Mouse (Mus musculus): ENCODE data around the gene Fyb.

Gene Fyb

GRCm38 (mm10) chr15:6658081-6658480 lies 135.4 kb downstream of the Fyb start:
- DNase-seq (ENCODE audit: low spot score in 2 of 2) = no peak

GRCm38 (mm10) chr15:6661951-6662350 lies 139.3 kb downstream of the Fyb start:
- no peak for DNase-seq (ENCODE audit: low spot score in 2 of 2)

GRCm38 (mm10) chr15:6663991-6664390 lies 141.3 kb downstream of the Fyb start:
- DNase-seq (ENCODE audit: low spot score in 2 of 2) = no peak

- DNase-seq (ENCODE audit: low spot score in 2 of 2) = no peak
Measured at GRCm38 (mm10) chr15:6666072-6666471, 143.4 kb downstream of the Fyb start.

- DNase-seq (ENCODE audit: low spot score in 2 of 2) = no peak
Measured at GRCm38 (mm10) chr15:6668793-6669437, 146.3 kb downstream of the Fyb start.

GRCm38 (mm10) chr15:6678479-6678878 lies 155.8 kb downstream of the Fyb start:
- no peak for DNase-seq (ENCODE audit: low spot score in 2 of 2)

GRCm38 (mm10) chr15:6702164-6702563 lies 179.5 kb downstream of the Fyb start:
- DNase-seq (ENCODE audit: low spot score in 2 of 2) = no peak

GRCm38 (mm10) chr15:6705351-6705901 lies 182.8 kb downstream of the Fyb start:
- DNase-seq (ENCODE audit: low spot score in 2 of 2) = no peak

GRCm38 (mm10) chr15:6707551-6707935 lies 184.9 kb downstream of the Fyb start:
- peak; percentile 41 to 58 for DNase-seq (ENCODE audit: low spot score in 2 of 2)

GRCm38 (mm10) chr15:6707936-6708525 lies 185.4 kb downstream of the Fyb start, which contains the start of gene Rictor:
Rictor (plus strand) TSS chr15:6708379.
- DNase-seq (ENCODE audit: low spot score in 2 of 2) = peak; percentile 32 to 79

- DNase-seq (ENCODE audit: low spot score in 2 of 2) = peak; percentile 28 to 40
Measured at GRCm38 (mm10) chr15:6708526-6709441, 186.1 kb downstream of the Fyb start.

- DNase-seq (ENCODE audit: low spot score in 2 of 2) = no peak
Measured at GRCm38 (mm10) chr15:6709618-6710017, 187.0 kb downstream of the Fyb start.

- no peak for DNase-seq (ENCODE audit: low spot score in 2 of 2)
Measured at GRCm38 (mm10) chr15:6710341-6710740, 187.7 kb downstream of the Fyb start.

- no peak for DNase-seq (ENCODE audit: low spot score in 2 of 2)
Measured at GRCm38 (mm10) chr15:6711226-6711625, 188.6 kb downstream of the Fyb start.
